Comparison of ENCODE assay signal across 31 mouse cellular contexts in the genomic region with DNA sequence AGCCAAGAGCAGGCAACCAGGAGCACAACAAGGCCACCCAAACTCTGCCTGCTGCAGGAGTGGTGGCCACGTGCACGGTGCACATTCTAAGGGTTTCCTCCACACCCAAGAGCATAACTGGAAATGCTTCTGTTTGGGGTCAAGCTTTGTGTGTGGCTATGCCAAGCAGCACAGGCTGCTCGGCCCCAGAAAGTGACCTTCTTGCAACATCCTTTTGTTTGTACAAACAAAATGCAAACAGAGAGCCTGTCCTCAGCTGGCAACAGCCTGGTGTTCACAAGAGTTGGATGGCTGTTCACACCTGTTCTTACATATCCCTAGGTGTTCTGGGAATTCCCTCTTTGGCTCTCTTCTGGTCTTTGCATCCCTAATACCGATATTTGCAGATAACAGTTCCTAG.
DNase-seq lines count a peak whose midpoint lies in the region; ATAC-seq and TF ChIP-seq lines count a peak whose summit lies in the region.
"Had no signal": no experiment of that assay in that cellular context is flagged by ENCODE, and none has a peak within 500 bp of the region (broad histone marks: within the 10 kb centered on the region; RNA-seq: fewer than 3 reads in every experiment).

No protein-coding gene starts in this region.

- H3K79me2 ChIP-seq in liver, adult 2 months (ENCODE audit: control insufficient read depth, insufficient read depth, low read length), result no peaks in the 10 kb centered on the region

- no peak overlapping the region for H3K4me3 ChIP-seq in liver, adult 2 months (ENCODE audit: insufficient read depth, low read depth, low read length)
- H3K4me3 ChIP-seq in liver, embryonic 12.5 days, result no peak overlapping the region
- H3K4me3 ChIP-seq: embryonic facial prominence, embryonic 10.5 days; embryonic facial prominence, embryonic 13.5 days; erythroblast, embryonic 14.5 days; forebrain, embryonic 12.5 days; heart, embryonic 12.5 days; heart, embryonic 15.5 days; hindbrain, embryonic 10.5 days; hindbrain, embryonic 13.5 days had no signal

- no peaks in the 10 kb centered on the region for H3K9me3 ChIP-seq in liver, embryonic 12.5 days (replicated peaks)
- H3K9me3 ChIP-seq: embryonic facial prominence, embryonic 10.5 days; embryonic facial prominence, embryonic 13.5 days; forebrain, embryonic 12.5 days; G1E; heart, embryonic 12.5 days; heart, embryonic 15.5 days; hindbrain, embryonic 10.5 days; hindbrain, embryonic 13.5 days had no signal

- TF ChIP-seq CTCF in liver, adult 2 months (IDR thresholded peaks at IDR 0.05; ENCODE audit: low read depth, low read length), result no peak

- ATAC-seq in liver, embryonic 12.5 days, result no peak
- ATAC-seq: activated CD4-positive, CD25-positive, alpha-beta regulatory T cell, adult 4 months; forebrain, postnatal 0 days; hindbrain, embryonic 16.5 days; Patski had no signal

- no peak overlapping the region for H3K4me2 ChIP-seq in liver, embryonic 12.5 days
- H3K4me2 ChIP-seq: embryonic facial prominence, embryonic 13.5 days; forebrain, embryonic 12.5 days; heart, embryonic 12.5 days; heart, embryonic 15.5 days; hindbrain, embryonic 13.5 days had no signal

- peaks cover 3% of the 10 kb centered on the region; the same call in 1 of the 2 replicates for H3K4me1 ChIP-seq in liver, adult 2 months (ENCODE audit: control insufficient read depth, insufficient read depth, low read length)
- H3K4me1 ChIP-seq in liver, embryonic 12.5 days, result no peaks in the 10 kb centered on the region
- H3K4me1 ChIP-seq: embryonic facial prominence, embryonic 10.5 days; embryonic facial prominence, embryonic 13.5 days; forebrain, embryonic 12.5 days; heart, embryonic 12.5 days; heart, embryonic 15.5 days; hindbrain, embryonic 10.5 days; hindbrain, embryonic 13.5 days had no signal

- TF ChIP-seq POLR2A in liver, adult 2 months (IDR thresholded peaks at IDR 0.05; ENCODE audit: extremely low read depth, insufficient read depth, low read length), result no peak

- no peak overlapping the region for H3K9ac ChIP-seq in liver, adult 2 months (ENCODE audit: low read depth, low read length)
- no peak overlapping the region for H3K9ac ChIP-seq in liver, embryonic 12.5 days
- H3K9ac ChIP-seq: embryonic facial prominence, embryonic 13.5 days; forebrain, embryonic 12.5 days; forebrain, postnatal 0 days; heart, embryonic 12.5 days; heart, embryonic 15.5 days; hindbrain, embryonic 13.5 days had no signal

- peak; percentile 98 for DNase-seq in liver, adult 2 months (ENCODE audit: extremely low read depth, low read depth, low spot score)
- DNase-seq in R1 (ENCODE audit: low read depth, low spot score), result peak; percentile 8
- DNase-seq in forelimb bud, embryonic 11.5 days (ENCODE audit: low read depth, low spot score), result peak; percentile 1
- peak; percentile 4 for DNase-seq in yolk sac, embryonic 10.5 days (ENCODE audit: low spot score)
- DNase-seq in spleen, postnatal 4 days (ENCODE audit: low spot score in 2 of 2), result no peak
- no peak for DNase-seq in thymus, postnatal 25 days
- DNase-seq: adrenal gland, adult 8-10 months; adrenal gland, postnatal 25 days; B cell, adult 2 months; cerebellum, adult 11-12 months; cerebellum, adult 8-10 months; cerebellum, postnatal 10 days; forebrain, postnatal 0 days; gastrocnemius, postnatal 25 days; heart, adult 18-20 months; heart, postnatal 10 days; heart, postnatal 36 days had no signal

- H3K27ac ChIP-seq in liver, adult 2 months (replicated peaks; ENCODE audit: insufficient read depth, low read depth, low read length), result no peak overlapping the region
- no peak overlapping the region for H3K27ac ChIP-seq in liver, embryonic 12.5 days
- H3K27ac ChIP-seq: embryonic facial prominence, embryonic 10.5 days; embryonic facial prominence, embryonic 13.5 days; forebrain, embryonic 12.5 days; heart, embryonic 15.5 days; hindbrain, embryonic 10.5 days; hindbrain, embryonic 13.5 days had no signal

- no peaks in the 10 kb centered on the region for H3K27me3 ChIP-seq in liver, adult 2 months (ENCODE audit: control insufficient read depth, insufficient read depth, low read length)
- H3K27me3 ChIP-seq in liver, embryonic 12.5 days (replicated peaks), result no peaks in the 10 kb centered on the region
- H3K27me3 ChIP-seq: CH12.LX; embryonic facial prominence, embryonic 13.5 days; forebrain, embryonic 12.5 days; heart, embryonic 12.5 days; heart, embryonic 15.5 days; hindbrain, embryonic 13.5 days had no signal

- WGBS in liver, adult 2 months, result 13% methylated on average over 4 of the region's 4 CpGs
- WGBS in liver, embryonic 12.5 days (ENCODE audit: insufficient replicate concordance), result 51% methylated on average over 4 of the region's 4 CpGs

- H3K36me3 ChIP-seq in liver, adult 2 months (ENCODE audit: control insufficient read depth, insufficient read depth, low read length), result no peaks in the 10 kb centered on the region
- no peaks in the 10 kb centered on the region for H3K36me3 ChIP-seq in liver, embryonic 12.5 days
- H3K36me3 ChIP-seq: embryonic facial prominence, embryonic 10.5 days; embryonic facial prominence, embryonic 13.5 days; forebrain, embryonic 12.5 days; G1E; heart, embryonic 12.5 days; heart, embryonic 15.5 days; hindbrain, embryonic 10.5 days; hindbrain, embryonic 13.5 days had no signal

Comparison
In these comparisons a context has a peak if more than half of its experiments do, and no peak if none do; other contexts are left out.
1. DNase-seq: peak in liver, adult 2 months (single experiment), R1 (single experiment), forelimb bud, embryonic 11.5 days (single experiment) and yolk sac, embryonic 10.5 days (single experiment); none in spleen, postnatal 4 days (0 of 2) and thymus, postnatal 25 days (single experiment).